Mouse (Mus musculus): ENCODE results near the gene Pradc1. TPM values are rescaled to one million over a fixed set of nuclear protein-coding genes. Genes with fewer than 3 reads are reported as not detected.

Gene Pradc1
- polyA plus RNA-seq, 1 experiment from 2014 or later, result 23.9 TPM

- Histone ChIP-seq H3K36me3 (ENCODE audit: control insufficient read depth, insufficient read depth) (0 out of 2 replicates have a peak, but pooled peaks cover 4% of the 10 kb centered on the region), H3K9ac (ENCODE audit: low read depth, low read length) (no peak overlapping the region), H3K4me3 (ENCODE audit: low read depth, low read length) (no peak overlapping the region), H3K4me1 (ENCODE audit: control insufficient read depth, low read depth, low read length) (no peaks in the 10 kb centered on the region), H3K27me3 (ENCODE audit: control insufficient read depth, insufficient read depth, low read depth, low read length) (no peaks in the 10 kb centered on the region), H3K9me3 (replicated peaks; ENCODE audit: control insufficient read depth, low read length) (no peaks in the 10 kb centered on the region), H3K27ac (ENCODE audit: low read length) (no peak overlapping the region), H3K4me2 (ENCODE audit: low read depth, low read length) (no peak overlapping the region)
- WGBS (ENCODE audit: insufficient replicate concordance), result 74% methylated on average over 8 of the region's 8 CpGs
- no peak for ATAC-seq (ENCODE audit: low read depth)
Observed at GRCm38 (mm10) chr6:85444266-85444965, 7.4 kb downstream of the Pradc1 start.

- Histone ChIP-seq H3K4me3 (ENCODE audit: low read depth, low read length) (no peak overlapping the region), H3K4me1 (ENCODE audit: control insufficient read depth, low read depth, low read length) (no peaks in the 10 kb centered on the region), H3K27me3 (ENCODE audit: control insufficient read depth, insufficient read depth, low read depth, low read length) (no peaks in the 10 kb centered on the region), H3K9ac (ENCODE audit: low read depth, low read length) (no peak overlapping the region), H3K4me2 (ENCODE audit: low read depth, low read length) (no peak overlapping the region), H3K27ac (ENCODE audit: low read length) (no peak overlapping the region), H3K9me3 (replicated peaks; ENCODE audit: control insufficient read depth, low read length) (no peaks in the 10 kb centered on the region), H3K36me3 (ENCODE audit: control insufficient read depth, insufficient read depth) (peaks cover 6% of the 10 kb centered on the region; the same call in 1 of the 2 replicates)
- ATAC-seq (ENCODE audit: low read depth), result no peak
- 62% methylated on average over 3 of the region's 3 CpGs for WGBS (ENCODE audit: insufficient replicate concordance)
Observed at GRCm38 (mm10) chr6:85443488-85444233, 8.1 kb downstream of the Pradc1 start.

GRCm38 (mm10) chr6:85441142-85441541 is 10.6 kb downstream of the Pradc1 start:
- 73% methylated on average over 4 of the region's 4 CpGs for WGBS (ENCODE audit: insufficient replicate concordance)
- Histone ChIP-seq H3K36me3 (ENCODE audit: control insufficient read depth, insufficient read depth) (peaks cover 9% of the 10 kb centered on the region; the same call in 1 of the 2 replicates), H3K27ac (ENCODE audit: low read length) (no peak overlapping the region)

GRCm38 (mm10) chr6:85436631-85437030 is 15.1 kb downstream of the Pradc1 start:
- Histone ChIP-seq H3K4me1 (ENCODE audit: control insufficient read depth, low read depth, low read length) (peaks cover 15% of the 10 kb centered on the region), H3K36me3 (ENCODE audit: control insufficient read depth, insufficient read depth) (peaks cover 5% of the 10 kb centered on the region; the same call in 1 of the 2 replicates), H3K9me3 (replicated peaks; ENCODE audit: control insufficient read depth, low read length) (no peaks in the 10 kb centered on the region), H3K27ac (ENCODE audit: low read length) (no peak overlapping the region), H3K4me2 (ENCODE audit: low read depth, low read length) (no peak overlapping the region), H3K27me3 (ENCODE audit: control insufficient read depth, insufficient read depth, low read depth, low read length) (no peaks in the 10 kb centered on the region), H3K4me3 (ENCODE audit: low read depth, low read length) (no peak overlapping the region), H3K9ac (ENCODE audit: low read depth, low read length) (no peak overlapping the region)
- 69% methylated on average over 5 of the region's 6 CpGs for WGBS (ENCODE audit: insufficient replicate concordance)
- ATAC-seq (ENCODE audit: low read depth), result no peak

More at GRCm38 (mm10) chr6:85441142-85441541, 10.6 kb downstream of the Pradc1 start:
- Histone ChIP-seq H3K9me3 (replicated peaks; ENCODE audit: control insufficient read depth, low read length) (no peaks in the 10 kb centered on the region), H3K27me3 (ENCODE audit: control insufficient read depth, insufficient read depth, low read depth, low read length) (no peaks in the 10 kb centered on the region), H3K4me1 (ENCODE audit: control insufficient read depth, low read depth, low read length) (no peaks in the 10 kb centered on the region), H3K4me3 (ENCODE audit: low read depth, low read length) (no peak overlapping the region), H3K9ac (ENCODE audit: low read depth, low read length) (no peak overlapping the region), H3K4me2 (ENCODE audit: low read depth, low read length) (no peak overlapping the region)
- no peak for ATAC-seq (ENCODE audit: low read depth)

- ATAC-seq (ENCODE audit: low read depth), result no peak
- H3K36me3 ChIP-seq (ENCODE audit: control insufficient read depth, insufficient read depth), result peaks cover 5% of the 10 kb centered on the region; the same call in 1 of the 2 replicates
- H3K9me3 ChIP-seq (replicated peaks; ENCODE audit: control insufficient read depth, low read length), result no peaks in the 10 kb centered on the region
- H3K4me3 ChIP-seq (ENCODE audit: low read depth, low read length), result no peak overlapping the region
- no peaks in the 10 kb centered on the region for H3K27me3 ChIP-seq (ENCODE audit: control insufficient read depth, insufficient read depth, low read depth, low read length)
- WGBS (ENCODE audit: insufficient replicate concordance), result 41% methylated on average over 1 of the region's 1 CpGs
- no peak overlapping the region for H3K27ac ChIP-seq (ENCODE audit: low read length)
- H3K4me1 ChIP-seq (ENCODE audit: control insufficient read depth, low read depth, low read length), result peaks cover 17% of the 10 kb centered on the region
- H3K9ac ChIP-seq (ENCODE audit: low read depth, low read length), result no peak overlapping the region
- no peak overlapping the region for H3K4me2 ChIP-seq (ENCODE audit: low read depth, low read length)
Observed at GRCm38 (mm10) chr6:85436204-85436603, 15.6 kb downstream of the Pradc1 start.

- Histone ChIP-seq H3K4me2 (ENCODE audit: low read depth, low read length) (no peak overlapping the region; the same call in 1 of the 2 replicates), H3K4me1 (ENCODE audit: control insufficient read depth, low read depth, low read length) (peaks cover 17% of the 10 kb centered on the region), H3K27ac (ENCODE audit: low read length) (0 out of 2 replicates have a peak overlapping the region, but pooled peaks have one; percentile 8), H3K4me3 (ENCODE audit: low read depth, low read length) (no peak overlapping the region), H3K27me3 (ENCODE audit: control insufficient read depth, insufficient read depth, low read depth, low read length) (no peaks in the 10 kb centered on the region), H3K9me3 (replicated peaks; ENCODE audit: control insufficient read depth, low read length) (no peaks in the 10 kb centered on the region), H3K9ac (ENCODE audit: low read depth, low read length) (no peak overlapping the region), H3K36me3 (ENCODE audit: control insufficient read depth, insufficient read depth) (peaks cover 5% of the 10 kb centered on the region; the same call in 1 of the 2 replicates)
- ATAC-seq (ENCODE audit: low read depth), result no peak
- 44% methylated on average over 5 of the region's 5 CpGs for WGBS (ENCODE audit: insufficient replicate concordance)
Observed at GRCm38 (mm10) chr6:85433865-85434264, 17.9 kb downstream of the Pradc1 start.

GRCm38 (mm10) chr6:85431842-85432431 is 19.8 kb downstream of the Pradc1 start, which contains the start of gene Smyd5:
Smyd5 (plus strand) TSS chr6:85431989.
- Histone ChIP-seq H3K9ac (ENCODE audit: low read depth, low read length) (peak within 1 kb of the TSS; percentile 75), H3K4me2 (ENCODE audit: low read depth, low read length) (peak within 1 kb of the TSS; percentile 85), H3K36me3 (ENCODE audit: control insufficient read depth, insufficient read depth) (no peaks in the 10 kb centered on the region), H3K4me3 (ENCODE audit: low read depth, low read length) (peak within 1 kb of the TSS; percentile 80), H3K9me3 (replicated peaks; ENCODE audit: control insufficient read depth, low read length) (no peaks in the 10 kb centered on the region), H3K27ac (ENCODE audit: low read length) (no peak within 1 kb of the TSS), H3K4me1 (ENCODE audit: control insufficient read depth, low read depth, low read length) (peaks cover 17% of the 10 kb centered on the region), H3K27me3 (ENCODE audit: control insufficient read depth, insufficient read depth, low read depth, low read length) (no peaks in the 10 kb centered on the region)
- under 1% methylated on average over 39 of the region's 39 CpGs for WGBS (ENCODE audit: insufficient replicate concordance)
- ATAC-seq (ENCODE audit: low read depth), result peak; percentile 90

- Histone ChIP-seq H3K27me3 (ENCODE audit: control insufficient read depth, insufficient read depth, low read depth, low read length) (no peaks in the 10 kb centered on the region), H3K4me1 (ENCODE audit: control insufficient read depth, low read depth, low read length) (peaks cover 17% of the 10 kb centered on the region), H3K4me2 (ENCODE audit: low read depth, low read length) (peak overlapping the region; percentile 85), H3K4me3 (ENCODE audit: low read depth, low read length) (peak overlapping the region; percentile 80), H3K9ac (ENCODE audit: low read depth, low read length) (peak overlapping the region; percentile 75; the same call in 1 of the 2 replicates), H3K27ac (ENCODE audit: low read length) (no peak overlapping the region), H3K36me3 (ENCODE audit: control insufficient read depth, insufficient read depth) (no peaks in the 10 kb centered on the region), H3K9me3 (replicated peaks; ENCODE audit: control insufficient read depth, low read length) (no peaks in the 10 kb centered on the region)
- WGBS (ENCODE audit: insufficient replicate concordance), result 42% methylated on average over 8 of the region's 8 CpGs
- peak; percentile 4; the same call in 1 of the 2 replicates for ATAC-seq (ENCODE audit: low read depth)
Observed at GRCm38 (mm10) chr6:85431274-85431841, 20.4 kb downstream of the Pradc1 start.

Data from liver, embryonic 16.5 days (tissue).